Mouse (Mus musculus) kidney, embryonic 15.5 days (tissue): ENCODE data around the gene Man1c1. TPM values are rescaled to one million over a fixed set of nuclear protein-coding genes. Genes with fewer than 3 reads are reported as not detected.
A peak's percentile ranks its signal among the peaks of the same experiment; 100 is the strongest.

ENCODE experiments used
- ATAC-seq: fragments of 200-750 bp; cut with Nextera tagmentation; replicated peaks from 2 replicates; pipeline ENCODE4 v1.8.0; 2017; ENCODE audit warnings: moderate TSS enrichment; ENCODE audit not compliant: low FRiP score
- H3K27ac ChIP-seq: fragments of 300-500 bp; sonication (generic); 2 replicates; pipeline ENCODE4 v1.5.1; 2015; ENCODE audit warnings: mild to moderate bottlenecking, inconsistent platforms
- H3K27me3 ChIP-seq: fragments of 300-500 bp; sonication (generic); 2 replicates; pipeline ENCODE4 v1.6.1; 2015; ENCODE audit warnings: inconsistent platforms
- H3K36me3 ChIP-seq: fragments of 300-500 bp; sonication (generic); 2 replicates; pipeline ENCODE4 v1.6.1; 2015; ENCODE audit warnings: inconsistent platforms
- H3K4me1 ChIP-seq: fragments of 300-500 bp; sonication (generic); 2 replicates; pipeline ENCODE4 v1.6.1; 2015; ENCODE audit warnings: inconsistent platforms
- H3K4me2 ChIP-seq: fragments of 300-500 bp; sonication (generic); 2 replicates; pipeline ENCODE4 v1.6.1; 2015; ENCODE audit warnings: moderate library complexity, mild to moderate bottlenecking, inconsistent platforms
- H3K4me3 ChIP-seq: fragments of 300-500 bp; sonication (generic); replicated peaks from 2 replicates; pipeline ENCODE4 v1.5.1; 2015; ENCODE audit warnings: mild to moderate bottlenecking, inconsistent platforms
- H3K9ac ChIP-seq: fragments of 300-500 bp; sonication (generic); 2 replicates; pipeline ENCODE4 v1.6.1; 2015; ENCODE audit warnings: mild to moderate bottlenecking, inconsistent platforms
- H3K9me3 ChIP-seq: fragments of 300-500 bp; sonication (generic); replicated peaks from 2 replicates; pipeline ENCODE4 v1.6.1; 2016; ENCODE audit warnings: inconsistent platforms
- WGBS: fragments of 180-500 bp; shearing (Covaris S2); methylation state at CpG from one replicate; pipeline ENCODE4 v1.1.7; 2015; ENCODE audit warnings: mixed read lengths; 5-methylcytosine and 5-hydroxymethylcytosine counted together
- polyA plus RNA-seq: library from polyadenylated mRNA; unstranded; fragments of >200 nt; fragmentation: Nextera tagmentation; extraction: Ambion mirVana; gene quantifications from 2 replicates; pipeline ENCODE4 v1.2.1, GENCODE M21; 2015

The Man1c1 gene
- polyA plus RNA-seq, 1 experiment from 2014 or later: 5.1 TPM

- ATAC-seq: no peak
- 34% methylated on average over 19 of the region's 19 CpGs for WGBS
- H3K4me2 ChIP-seq: no peak overlapping the region
Measured at GRCm38 (mm10) chr4:134567377-134568226, 136.5 kb downstream of the Man1c1 start.

GRCm38 (mm10) chr4:134564093-134564492 lies 140.0 kb downstream of the Man1c1 start:
- Histone ChIP-seq H3K9me3 (no peaks in the 10 kb centered on the region), H3K4me3 (no peak overlapping the region), H3K9ac (no peak overlapping the region), H3K27me3 (no peaks in the 10 kb centered on the region), H3K36me3 (peaks cover 11% of the 10 kb centered on the region), H3K4me2 (no peak overlapping the region), H3K27ac (no peak overlapping the region), H3K4me1 (0 out of 2 replicates have a peak, but pooled peaks cover 5% of the 10 kb centered on the region)
- no peak for ATAC-seq
- WGBS: 85% methylated on average over 6 of the region's 6 CpGs

More at GRCm38 (mm10) chr4:134567377-134568226, 136.5 kb downstream of the Man1c1 start:
- Histone ChIP-seq H3K36me3 (peaks cover 11% of the 10 kb centered on the region), H3K9me3 (no peaks in the 10 kb centered on the region), H3K9ac (0 out of 2 replicates have a peak overlapping the region, but pooled peaks have one; percentile 7), H3K27me3 (no peaks in the 10 kb centered on the region), H3K4me3 (no peak overlapping the region), H3K27ac (no peak overlapping the region), H3K4me1 (0 out of 2 replicates have a peak, but pooled peaks cover 5% of the 10 kb centered on the region)

GRCm38 (mm10) chr4:134563624-134564023 lies 140.5 kb downstream of the Man1c1 start:
- H3K9me3 ChIP-seq: no peaks in the 10 kb centered on the region
- no peak overlapping the region for H3K9ac ChIP-seq
- H3K4me2 ChIP-seq: no peak overlapping the region
- no peaks in the 10 kb centered on the region for H3K27me3 ChIP-seq
- 90% methylated on average over 16 of the region's 16 CpGs for WGBS
- H3K36me3 ChIP-seq: peaks cover 11% of the 10 kb centered on the region
- ATAC-seq: no peak
- H3K4me3 ChIP-seq: no peak overlapping the region
- 0 out of 2 replicates have a peak, but pooled peaks cover 5% of the 10 kb centered on the region for H3K4me1 ChIP-seq
- H3K27ac ChIP-seq: no peak overlapping the region

GRCm38 (mm10) chr4:134562014-134562413 lies 142.1 kb downstream of the Man1c1 start:
- peaks cover 11% of the 10 kb centered on the region for H3K36me3 ChIP-seq
- 89% methylated on average over 2 of the region's 2 CpGs for WGBS
- peaks cover 9% of the 10 kb centered on the region for H3K4me1 ChIP-seq
- no peak overlapping the region for H3K4me2 ChIP-seq
- no peak overlapping the region for H3K27ac ChIP-seq
- no peak for ATAC-seq
- no peaks in the 10 kb centered on the region for H3K9me3 ChIP-seq
- no peaks in the 10 kb centered on the region for H3K27me3 ChIP-seq
- H3K9ac ChIP-seq: no peak overlapping the region
- H3K4me3 ChIP-seq: no peak overlapping the region

GRCm38 (mm10) chr4:134560699-134561098 lies 143.4 kb downstream of the Man1c1 start:
- H3K9ac ChIP-seq: no peak overlapping the region
- no peak overlapping the region for H3K4me3 ChIP-seq
- no peaks in the 10 kb centered on the region for H3K9me3 ChIP-seq
- WGBS: 86% methylated on average over 8 of the region's 8 CpGs
- no peak for ATAC-seq
- no peaks in the 10 kb centered on the region for H3K27me3 ChIP-seq
- peaks cover 13% of the 10 kb centered on the region for H3K4me1 ChIP-seq
- peaks cover 8% of the 10 kb centered on the region for H3K36me3 ChIP-seq
- no peak overlapping the region for H3K4me2 ChIP-seq
- no peak overlapping the region for H3K27ac ChIP-seq

- Histone ChIP-seq H3K4me1 (peaks cover 13% of the 10 kb centered on the region), H3K27me3 (no peaks in the 10 kb centered on the region), H3K27ac (no peak overlapping the region), H3K36me3 (no peaks in the 10 kb centered on the region), H3K4me2 (no peak overlapping the region), H3K9ac (no peak overlapping the region), H3K4me3 (no peak overlapping the region), H3K9me3 (no peaks in the 10 kb centered on the region)
- ATAC-seq: no peak
- 79% methylated on average over 7 of the region's 7 CpGs for WGBS
Measured at GRCm38 (mm10) chr4:134559154-134559553, 144.9 kb downstream of the Man1c1 start.

- ATAC-seq: no peak
- Histone ChIP-seq H3K4me2 (no peak overlapping the region), H3K9me3 (no peaks in the 10 kb centered on the region), H3K4me1 (peaks cover 13% of the 10 kb centered on the region), H3K27me3 (no peaks in the 10 kb centered on the region), H3K4me3 (no peak overlapping the region), H3K9ac (no peak overlapping the region), H3K27ac (no peak overlapping the region), H3K36me3 (no peaks in the 10 kb centered on the region)
- 48% methylated on average over 9 of the region's 9 CpGs for WGBS
Measured at GRCm38 (mm10) chr4:134558570-134559113, 145.4 kb downstream of the Man1c1 start.

- Histone ChIP-seq H3K4me2 (no peak overlapping the region), H3K4me3 (no peak overlapping the region), H3K4me1 (peaks cover 13% of the 10 kb centered on the region), H3K27ac (no peak overlapping the region), H3K9ac (no peak overlapping the region), H3K9me3 (no peaks in the 10 kb centered on the region), H3K36me3 (no peaks in the 10 kb centered on the region), H3K27me3 (no peaks in the 10 kb centered on the region)
- WGBS: 15% methylated on average over 16 of the region's 16 CpGs
- ATAC-seq: no peak
Measured at GRCm38 (mm10) chr4:134557626-134558249, 146.4 kb downstream of the Man1c1 start.

GRCm38 (mm10) chr4:134555956-134556580 lies 148.0 kb downstream of the Man1c1 start:
- Histone ChIP-seq H3K4me3 (no peak overlapping the region), H3K27ac (no peak overlapping the region), H3K9me3 (no peaks in the 10 kb centered on the region), H3K4me1 (peaks cover 22% of the 10 kb centered on the region), H3K4me2 (no peak overlapping the region), H3K9ac (no peak overlapping the region), H3K27me3 (no peaks in the 10 kb centered on the region), H3K36me3 (no peaks in the 10 kb centered on the region)
- no peak for ATAC-seq
- WGBS: 64% methylated on average over 8 of the region's 8 CpGs

DNA sequence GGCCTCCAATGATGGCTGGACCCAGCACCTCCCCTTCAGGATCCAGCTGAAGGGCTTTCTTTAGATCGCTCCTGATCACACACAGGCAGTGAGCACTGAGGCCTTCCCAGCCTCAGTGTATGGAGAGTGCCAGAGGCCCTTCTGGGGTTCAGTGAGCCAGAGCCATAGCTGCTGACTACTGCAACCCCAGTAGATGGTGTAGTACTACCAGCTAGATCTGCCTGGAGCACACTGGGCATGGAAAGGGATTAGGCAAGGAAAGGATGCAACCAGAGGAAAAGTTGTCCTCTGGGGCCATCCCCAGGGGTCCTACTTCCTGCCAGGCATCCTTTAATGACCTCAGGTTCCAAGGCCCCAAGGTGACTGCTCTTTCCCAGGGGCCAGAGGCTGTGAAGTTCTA lies 150.5 kb downstream of the Man1c1 start:
- 83% methylated on average over 1 of the region's 1 CpGs for WGBS

GRCm38 (mm10) chr4:134551494-134552316 lies 152.4 kb downstream of the Man1c1 start, which contains the start of gene Selenon:
Selenon (minus strand) TSS chr4:134552166.
- Histone ChIP-seq H3K27ac (peak within 1 kb of the TSS; percentile 84), H3K4me2 (peak within 1 kb of the TSS; percentile 77), H3K9me3 (peaks cover 6% of the 10 kb centered on the region; the same call in 1 of the 2 replicates), H3K27me3 (no peaks in the 10 kb centered on the region), H3K36me3 (peaks cover 34% of the 10 kb centered on the region), H3K4me3 (peak within 1 kb of the TSS; percentile 78), H3K4me1 (peaks cover 39% of the 10 kb centered on the region), H3K9ac (peak within 1 kb of the TSS; percentile 95)
- 1% methylated on average over 66 of the region's 67 CpGs for WGBS
- ATAC-seq: peak; percentile 89

More for the DNA sequence above, 150.5 kb downstream of the Man1c1 start:
- H3K9me3 ChIP-seq: peaks cover 6% of the 10 kb centered on the region; the same call in 1 of the 2 replicates
- H3K27ac ChIP-seq: no peak overlapping the region
- H3K36me3 ChIP-seq: peaks cover 21% of the 10 kb centered on the region
- H3K4me2 ChIP-seq: no peak overlapping the region
- no peaks in the 10 kb centered on the region for H3K27me3 ChIP-seq
- peaks cover 31% of the 10 kb centered on the region for H3K4me1 ChIP-seq
- no peak overlapping the region for H3K9ac ChIP-seq
- no peak for ATAC-seq
- no peak overlapping the region for H3K4me3 ChIP-seq
